Mouse (Mus musculus): ENCODE measurements around the gene Vmn1r223.
"Not testable (repeated sequence)": the region's sequence is repeated elsewhere in the genome, so short reads cannot be mapped to it uniquely, and the experiment has no call there.

Vmn1r223 gene

GRCm38 (mm10) chr13:23246834-23247233 is at the start of gene Vmn1r223:
Gene Vmn1r223 (plus strand): TSS chr13:23247134.
- DNase-seq (ENCODE audit: inconsistent age in 2 of 2, low spot score in 1 of 2), result not testable (repeated sequence)

- not testable (repeated sequence) for DNase-seq (ENCODE audit: inconsistent age in 2 of 2, low spot score in 1 of 2)
Observed at GRCm38 (mm10) chr13:23203885-23204284, 43.0 kb upstream of the Vmn1r223 start.

GRCm38 (mm10) chr13:23213827-23214226 is 33.1 kb upstream of the Vmn1r223 start, which contains the start of gene Vmn1r221:
Gene Vmn1r221 (plus strand): TSS chr13:23214127.
- not testable (repeated sequence) for DNase-seq (ENCODE audit: inconsistent age in 2 of 2, low spot score in 1 of 2)

GRCm38 (mm10) chr13:23235847-23236246 is 11.1 kb upstream of the Vmn1r223 start, which contains the start of gene Vmn1r222:
Gene Vmn1r222 (minus strand): TSS chr13:23235947.
- not testable (repeated sequence) for DNase-seq (ENCODE audit: inconsistent age in 2 of 2, low spot score in 1 of 2)

GRCm38 (mm10) chr13:23258546-23259048 is 11.7 kb downstream of the Vmn1r223 start:
- DNase-seq (ENCODE audit: inconsistent age in 2 of 2, low spot score in 1 of 2), result no peak

- DNase-seq (ENCODE audit: inconsistent age in 2 of 2, low spot score in 1 of 2), result not testable (repeated sequence)
Observed at GRCm38 (mm10) chr13:23268606-23269005, 21.7 kb downstream of the Vmn1r223 start.

GRCm38 (mm10) chr13:23269127-23269526 is 22.2 kb downstream of the Vmn1r223 start:
- DNase-seq (ENCODE audit: inconsistent age in 2 of 2, low spot score in 1 of 2), result not testable (repeated sequence)

GRCm38 (mm10) chr13:23269681-23270080 is 22.7 kb downstream of the Vmn1r223 start:
- DNase-seq (ENCODE audit: inconsistent age in 2 of 2, low spot score in 1 of 2), result no peak

- DNase-seq (ENCODE audit: inconsistent age in 2 of 2, low spot score in 1 of 2), result no peak
Observed at GRCm38 (mm10) chr13:23270321-23271101, 23.6 kb downstream of the Vmn1r223 start.

- no peak for DNase-seq (ENCODE audit: inconsistent age in 2 of 2, low spot score in 1 of 2)
Observed at GRCm38 (mm10) chr13:23279576-23279975, 32.6 kb downstream of the Vmn1r223 start.

- no peak for DNase-seq (ENCODE audit: inconsistent age in 2 of 2, low spot score in 1 of 2)
Observed at GRCm38 (mm10) chr13:23279992-23280391, 33.1 kb downstream of the Vmn1r223 start.

GRCm38 (mm10) chr13:23285191-23285920 is 38.4 kb downstream of the Vmn1r223 start:
- DNase-seq (ENCODE audit: inconsistent age in 2 of 2, low spot score in 1 of 2), result peak in 1 of 2 experiments; percentile 60

GRCm38 (mm10) chr13:23285921-23286720 is 39.2 kb downstream of the Vmn1r223 start:
- peak in 1 of 2 experiments; percentile 42 for DNase-seq (ENCODE audit: inconsistent age in 2 of 2, low spot score in 1 of 2)

- DNase-seq (ENCODE audit: inconsistent age in 2 of 2, low spot score in 1 of 2), result peak in 1 of 2 experiments; percentile 34
Observed at GRCm38 (mm10) chr13:23286721-23287362, 39.9 kb downstream of the Vmn1r223 start.

GRCm38 (mm10) chr13:23297737-23298136 is 50.8 kb downstream of the Vmn1r223 start:
- no peak for DNase-seq (ENCODE audit: inconsistent age in 2 of 2, low spot score in 1 of 2)

- DNase-seq (ENCODE audit: inconsistent age in 2 of 2, low spot score in 1 of 2), result peak in 1 of 2 experiments; percentile 60
Observed at GRCm38 (mm10) chr13:23298445-23299232, 51.7 kb downstream of the Vmn1r223 start.

GRCm38 (mm10) chr13:23299276-23299998 is 52.5 kb downstream of the Vmn1r223 start:
- DNase-seq (ENCODE audit: inconsistent age in 2 of 2, low spot score in 1 of 2), result no peak

GRCm38 (mm10) chr13:23299999-23300341 is 53.0 kb downstream of the Vmn1r223 start:
- peak; percentile 27 to 83 for DNase-seq (ENCODE audit: inconsistent age in 2 of 2, low spot score in 1 of 2)
